Mouse (Mus musculus) adrenal gland, postnatal 10 days (tissue): ENCODE results near the gene B4galt1. TPM values are rescaled to one million over a fixed set of nuclear protein-coding genes. Genes with fewer than 3 reads are reported as not detected.

Experiments used
- DNase-seq: peaks from one replicate; pipeline ENCODE4 v3.0.0; 2021; ENCODE audit warnings: mixed read lengths
- microRNA-seq: library from miRNA; unstranded; fragments of <30 nt; microRNA quantifications from one replicate; pipeline ENCODE4 v1.2.0, GENCODE M21; 2021
- total RNA-seq, 2 experiments: library from RNA; stranded (reverse); gene quantifications; 2 replicates each; pipeline ENCODE4 v1.2.3; 2021

The B4galt1 gene
- total RNA-seq, 2 experiments from 2014 or later = 73.7 to 83.0 TPM

- peak; percentile 44 for DNase-seq
These were observed 75.1 kb downstream of the B4galt1 start for GRCm38 (mm10) chr4:40778656-40779055.

- DNase-seq = no peak
These were observed 76.7 kb downstream of the B4galt1 start for GRCm38 (mm10) chr4:40777116-40777515.

GRCm38 (mm10) chr4:40776416-40776815 is 77.4 kb downstream of the B4galt1 start:
- DNase-seq = no peak

GRCm38 (mm10) chr4:40774279-40775259 is 79.2 kb downstream of the B4galt1 start:
- DNase-seq = peak; percentile 86

- no peak for DNase-seq
These were observed 93.9 kb downstream of the B4galt1 start for GRCm38 (mm10) chr4:40759876-40760275.

- peak; percentile 99 for DNase-seq
These were observed 95.9 kb downstream of the B4galt1 start, which contains the start of gene Smu1 for GRCm38 (mm10) chr4:40757780-40758420. TSS of gene Smu1 (minus strand) at chr4:40757923.

- DNase-seq = peak; percentile 25
These were observed 96.5 kb downstream of the B4galt1 start for GRCm38 (mm10) chr4:40757157-40757779.

Small RNAs within 50 kb of the gene (microRNA-seq; reads per million reads assigned to microRNA genes)
- gene Gm24112 = not detected
- not detected for gene Gm25931
- not detected for gene Mir5123

Other genes starting within 250 kb of the B4galt1 start
- gene Aptx, start 150.8 kb downstream of the B4galt1 start, total RNA-seq = 10 to 100 TPM; 15.3 to 22.1 TPM
- gene Dnaja1, start 131.9 kb downstream of the B4galt1 start, total RNA-seq = 100 to 1,000 TPM; 199 to 219 TPM
- 10 to 100 TPM; 57.2 to 62.3 TPM for gene Smu1, start 96.1 kb downstream of the B4galt1 start, total RNA-seq
- gene Spink4, start 66.0 kb upstream of the B4galt1 start, total RNA-seq = 1 to 10 TPM; 4.6 to 4.8 TPM
- gene Bag1, start 94.3 kb upstream of the B4galt1 start, total RNA-seq = 100 to 1,000 TPM; 257 to 267 TPM
- gene Chmp5, start 94.4 kb upstream of the B4galt1 start, total RNA-seq = 10 to 100 TPM; 62.5 to 69.9 TPM
- 10 to 100 TPM; 54.9 to 66.9 TPM for gene Nfx1, start 116.9 kb upstream of the B4galt1 start, total RNA-seq
- gene Aqp7, start 194.1 kb upstream of the B4galt1 start, total RNA-seq = 10 to 100 TPM; 71.9 to 79.4 TPM
- gene Aqp3, start 244.2 kb upstream of the B4galt1 start, total RNA-seq = under 1 TPM; 0.63 to 0.76 TPM